Mouse (Mus musculus): ENCODE measurements around the gene Ppp1r3f. TPM values are rescaled to one million over a fixed set of nuclear protein-coding genes. Genes with fewer than 3 reads are reported as not detected.

The Ppp1r3f gene
- total RNA-seq (2022) = 1 to 10 TPM; 3.5 to 5.7 (median 4.6) TPM

- DNase-seq (ENCODE audit: low spot score) = peak; percentile 91
Measured at GRCm38 (mm10) chrX:7574087-7574884, at the start of gene Ppp1r3f. Ppp1r3f (minus strand) TSS chrX:7574283.

DNA sequence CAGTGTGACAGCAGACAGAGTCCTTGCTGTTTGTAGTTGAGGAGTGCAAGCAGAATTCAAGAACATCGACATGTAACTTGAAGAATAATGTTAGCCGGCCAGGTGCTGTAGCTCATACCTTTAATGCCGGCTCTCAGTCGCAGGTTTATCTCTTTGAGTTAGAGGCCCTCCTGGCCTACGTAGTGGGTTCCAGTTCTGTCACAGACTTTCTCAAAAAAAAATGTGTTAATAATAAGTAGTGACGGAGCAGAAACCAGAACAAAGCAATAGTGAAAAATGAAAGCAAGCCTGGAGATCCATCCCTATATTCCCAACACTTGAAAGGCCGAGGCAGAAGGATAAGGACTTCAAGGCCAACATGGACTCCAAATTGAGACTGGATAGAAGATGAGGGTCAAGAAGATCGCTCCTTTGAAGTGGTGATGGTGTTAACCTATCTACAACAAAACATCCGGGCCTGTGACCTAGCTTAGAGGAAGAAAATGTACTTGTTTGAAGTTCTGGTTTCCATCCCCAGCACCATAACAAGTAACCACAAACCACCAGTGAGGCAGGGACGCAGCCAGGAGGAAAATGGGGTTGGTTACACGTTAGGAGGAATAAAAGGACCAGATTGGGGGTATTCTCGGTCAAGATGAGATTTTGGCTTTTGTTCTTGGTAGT, 43.9 kb upstream of the Ppp1r3f start:
- no peak for DNase-seq (ENCODE audit: low spot score)

- no peak for DNase-seq (ENCODE audit: low spot score)
Measured at GRCm38 (mm10) chrX:7610536-7611258, 36.6 kb upstream of the Ppp1r3f start.

DNA sequence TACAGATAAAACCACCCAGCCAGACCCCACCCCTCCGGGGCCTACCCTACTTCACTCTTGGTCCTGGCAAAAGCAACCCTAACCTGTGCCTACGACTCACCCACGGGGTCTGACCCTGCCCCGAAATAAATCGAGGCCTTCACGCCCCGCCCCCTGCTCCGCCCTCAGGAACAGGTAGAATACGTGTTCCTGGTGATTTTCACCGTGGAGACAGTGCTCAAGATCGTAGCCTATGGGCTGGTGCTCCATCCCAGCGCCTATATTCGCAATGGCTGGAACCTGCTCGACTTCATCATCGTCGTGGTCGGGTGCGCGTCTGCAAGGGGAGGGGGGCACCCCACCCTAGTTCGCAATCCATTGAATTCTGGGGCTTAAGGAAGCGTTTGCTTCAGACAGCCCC, 36.0 kb upstream of the Ppp1r3f start:
- no peak for DNase-seq (ENCODE audit: low spot score)

GRCm38 (mm10) chrX:7606783-7607182, 32.7 kb upstream of the Ppp1r3f start, which contains the start of gene Cacna1f:
Cacna1f (plus strand) TSS chrX:7607083.
- no peak for DNase-seq (ENCODE audit: low spot score)

DNA sequence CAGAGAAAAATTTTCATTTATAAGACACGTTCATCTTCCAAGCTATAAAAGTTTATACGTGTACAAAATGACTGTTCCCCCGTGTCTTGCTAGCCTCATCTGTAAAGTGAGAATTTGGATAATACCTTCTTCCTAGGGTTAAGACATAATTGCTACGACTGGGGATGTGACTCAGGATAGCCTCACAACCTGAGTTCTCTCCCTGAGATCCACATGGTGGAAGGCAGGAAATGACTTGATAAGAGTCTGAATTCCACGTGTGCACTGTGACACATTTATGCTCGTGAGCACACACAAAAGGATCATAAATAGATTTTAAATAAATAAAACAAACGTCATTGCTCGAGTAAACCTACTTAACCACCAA, 31.5 kb upstream of the Ppp1r3f start:
- DNase-seq (ENCODE audit: low spot score) = no peak

GRCm38 (mm10) chrX:7604879-7605574, 30.9 kb upstream of the Ppp1r3f start, which contains the start of gene Ccdc22:
Ccdc22 (minus strand) TSS chrX:7605517.
- DNase-seq (ENCODE audit: low spot score) = peak; percentile 86

- no peak for DNase-seq (ENCODE audit: low spot score)
Measured at GRCm38 (mm10) chrX:7604004-7604403, 29.9 kb upstream of the Ppp1r3f start.

- DNase-seq (ENCODE audit: low spot score) = no peak
Measured at GRCm38 (mm10) chrX:7595371-7595770, 21.3 kb upstream of the Ppp1r3f start.

DNA sequence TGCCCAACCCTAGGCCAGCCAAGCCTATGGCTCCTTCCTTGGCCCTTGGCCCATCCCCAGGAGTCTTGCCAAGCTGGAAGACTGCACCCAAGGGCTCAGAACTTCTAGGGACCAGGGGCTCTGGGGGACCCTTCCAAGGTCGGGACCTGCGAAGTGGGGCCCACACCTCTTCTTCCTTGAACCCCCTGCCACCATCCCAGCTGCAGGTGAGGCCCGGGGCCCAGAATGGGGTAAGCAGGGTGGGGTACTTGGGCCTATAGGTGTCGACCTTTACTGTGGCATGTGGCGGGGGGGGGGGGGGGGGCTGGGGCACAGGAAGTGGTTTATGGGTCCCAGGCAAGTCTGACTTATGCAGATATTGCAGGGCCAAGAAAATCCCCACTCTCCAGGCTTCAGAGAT, 12.3 kb upstream of the Ppp1r3f start:
- DNase-seq (ENCODE audit: low spot score) = no peak

- no peak for DNase-seq (ENCODE audit: low spot score)
Measured at GRCm38 (mm10) chrX:7583881-7584280, 9.8 kb upstream of the Ppp1r3f start.

GRCm38 (mm10) chrX:7581151-7581550, 7.1 kb upstream of the Ppp1r3f start:
- DNase-seq (ENCODE audit: low spot score) = no peak

DNA sequence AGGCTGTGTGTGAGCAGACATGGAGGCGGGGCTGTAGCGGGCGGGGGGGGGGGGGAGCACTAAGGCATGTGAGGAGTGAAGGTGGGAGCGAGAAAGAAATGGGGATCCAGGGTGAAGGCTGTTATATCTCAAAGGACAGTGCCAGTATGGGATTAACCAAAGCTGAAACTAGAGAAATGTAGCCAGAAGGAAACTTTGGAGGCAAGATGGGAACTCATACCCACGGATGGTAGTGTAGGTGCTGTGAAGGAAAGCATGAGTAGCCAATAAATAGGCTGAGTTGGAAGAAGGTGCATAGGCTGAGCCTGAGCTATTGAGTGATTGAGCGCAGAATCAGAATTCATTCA, 775 bp upstream of the Ppp1r3f start:
- no peak for DNase-seq (ENCODE audit: low spot score)

- DNase-seq (ENCODE audit: low spot score) = peak; percentile 11
Measured at GRCm38 (mm10) chrX:7573176-7574086, 652 bp downstream of the Ppp1r3f start, which contains the start of gene Foxp3. Foxp3 (plus strand) TSS chrX:7573644.

GRCm38 (mm10) chrX:7572466-7572865, 1.6 kb downstream of the Ppp1r3f start:
- no peak for DNase-seq (ENCODE audit: low spot score)

- DNase-seq (ENCODE audit: low spot score) = no peak
Measured at GRCm38 (mm10) chrX:7571565-7572136, 2.4 kb downstream of the Ppp1r3f start.

DNA sequence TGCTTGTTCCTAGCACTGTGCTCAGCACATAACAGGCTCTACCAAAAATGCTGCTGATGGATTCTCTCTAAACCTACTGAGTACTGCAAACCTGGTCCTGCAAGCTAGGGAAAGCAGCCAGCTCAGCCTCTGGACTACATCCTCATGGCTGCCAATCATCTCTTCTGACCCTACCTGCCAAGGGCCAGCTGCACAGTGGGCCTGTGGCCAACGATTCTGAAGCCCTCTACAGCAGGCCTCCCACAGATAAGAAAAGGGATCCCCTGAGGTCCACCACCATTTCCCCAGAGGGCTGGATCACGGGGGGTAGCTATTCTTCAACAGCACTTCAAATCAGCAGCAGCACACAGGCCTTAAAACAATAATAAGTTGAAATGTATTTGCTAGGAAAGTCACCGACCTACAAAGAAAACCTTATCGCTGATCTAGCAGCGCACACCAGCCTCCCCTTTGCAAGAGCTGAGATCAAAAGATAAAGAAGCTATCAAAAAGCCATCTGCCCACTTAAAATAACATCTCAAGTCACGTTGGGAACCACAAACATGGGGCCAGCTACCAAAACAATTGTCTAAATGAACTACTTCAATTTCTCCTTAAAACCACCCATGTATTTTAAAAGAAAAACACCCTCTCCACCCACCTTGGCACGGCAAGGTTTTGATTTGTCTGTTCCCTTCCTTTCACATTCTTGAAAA, 3.5 kb downstream of the Ppp1r3f start:
- DNase-seq (ENCODE audit: low spot score) = no peak

- DNase-seq (ENCODE audit: low spot score) = no peak
Measured at GRCm38 (mm10) chrX:7567491-7567890, 6.6 kb downstream of the Ppp1r3f start.

DNA sequence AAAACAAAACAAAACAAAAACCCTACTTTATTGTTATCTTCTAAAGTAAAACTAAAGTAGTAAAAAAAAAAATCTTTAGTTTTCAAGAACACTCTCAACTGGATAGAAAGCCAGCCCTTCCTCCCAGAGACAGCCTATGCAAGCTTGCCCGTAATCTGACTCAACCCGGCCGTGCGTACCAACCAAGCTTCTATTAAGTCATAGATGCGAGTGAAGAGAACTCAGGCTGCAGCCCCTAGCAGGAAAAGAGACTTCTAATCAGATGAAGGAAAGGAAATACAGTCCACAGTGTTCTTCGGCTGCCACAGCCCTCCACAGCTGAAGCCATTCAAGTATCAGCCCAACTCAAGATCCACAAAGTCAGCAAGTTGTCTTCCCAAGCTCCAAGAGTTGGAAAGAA, 7.7 kb downstream of the Ppp1r3f start:
- DNase-seq (ENCODE audit: low spot score) = no peak

DNA sequence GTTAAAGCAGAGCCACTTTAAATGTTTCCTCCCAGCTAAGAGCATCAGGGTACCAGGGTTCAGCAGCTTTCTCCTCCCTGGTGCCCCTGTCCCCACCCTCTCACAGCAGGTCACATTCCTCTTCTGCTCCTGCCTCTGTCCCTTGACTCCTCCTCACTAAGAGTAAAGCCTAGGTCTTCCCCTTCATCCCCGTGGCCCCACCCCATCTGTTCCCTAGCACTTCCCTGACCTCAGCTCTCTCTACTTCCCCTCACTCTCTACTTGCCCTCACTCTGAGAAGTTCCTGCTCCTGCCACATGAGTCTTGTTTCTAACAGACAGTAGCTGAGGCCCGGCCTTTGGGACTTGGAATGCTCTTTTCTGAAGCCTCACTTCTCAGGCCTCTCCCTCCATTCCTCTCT, 11.0 kb downstream of the Ppp1r3f start:
- no peak for DNase-seq (ENCODE audit: low spot score)

Measured in heart, adult 8-10 months (tissue).